Mouse (Mus musculus) G1E (cell line): ENCODE measurements around the gene Dbh.

Experiments
- CTCF ChIP-seq: IDR thresholded peaks from 2 replicates; pipeline ENCODE4 v1.5.1; 2012; ENCODE audit warnings: low read depth, low read length, inconsistent platforms, mixed read lengths
- GATA2 ChIP-seq: IDR thresholded peaks from 2 replicates; pipeline ENCODE4 v1.6.1; 2012; ENCODE audit warnings: low read depth, low read length, inconsistent platforms, borderline replicate concordance
- TAL1 ChIP-seq: conservative IDR thresholded peaks from 2 replicates; pipeline ENCODE4 v1.6.1; 2012; ENCODE audit warnings: low read depth, low read length, inconsistent platforms, mixed read lengths

GRCm38 (mm10) chr2:27163851-27164250 lies 1.2 kb upstream of the Dbh start:
- TF ChIP-seq CTCF = no peak
- no peak for TF ChIP-seq TAL1
- TF ChIP-seq GATA2 = no peak
